Mouse (Mus musculus) gastrocnemius, postnatal 25 days (tissue): ENCODE data around the gene Zfp46. TPM values are rescaled to one million over a fixed set of nuclear protein-coding genes. Genes with fewer than 3 reads are reported as not detected.

Experiments used
- DNase-seq: peaks from one replicate; pipeline ENCODE4 v3.0.0; 2022
- long read RNA-seq, 2 experiments: library from polyadenylated mRNA; stranded (forward); transcript quantifications; one replicate each; pipeline ENCODE4 v2.0.0; 2021
- total RNA-seq, 2 experiments: library from RNA; stranded (reverse); gene quantifications; 1 replicate in 1 of 2; 2 replicates in 1 of 2; pipeline ENCODE4 v1.2.3; 2021

Gene Zfp46
- 10 to 100 TPM; 25.4 to 26.1 TPM for total RNA-seq
- long read RNA-seq, experiment 1, partial matches to known transcripts, result 0 of 3 reads
- long read RNA-seq, experiment 1, other reads (novel, unspliced or antisense), result 3 of 3 reads
- long read RNA-seq, experiment 2, partial matches to known transcripts, result 0 of 10 reads
- long read RNA-seq, experiment 2, other reads (novel, unspliced or antisense), result 10 of 10 reads

- DNase-seq, result peak; percentile 74
Measured at GRCm38 (mm10) chr4:136284455-136284854, at the start of gene Zfp46. Gene Zfp46 (plus strand): TSS chr4:136284683.

GRCm38 (mm10) chr4:136238669-136239068 lies 45.8 kb upstream of the Zfp46 start:
- DNase-seq, result no peak

DNA sequence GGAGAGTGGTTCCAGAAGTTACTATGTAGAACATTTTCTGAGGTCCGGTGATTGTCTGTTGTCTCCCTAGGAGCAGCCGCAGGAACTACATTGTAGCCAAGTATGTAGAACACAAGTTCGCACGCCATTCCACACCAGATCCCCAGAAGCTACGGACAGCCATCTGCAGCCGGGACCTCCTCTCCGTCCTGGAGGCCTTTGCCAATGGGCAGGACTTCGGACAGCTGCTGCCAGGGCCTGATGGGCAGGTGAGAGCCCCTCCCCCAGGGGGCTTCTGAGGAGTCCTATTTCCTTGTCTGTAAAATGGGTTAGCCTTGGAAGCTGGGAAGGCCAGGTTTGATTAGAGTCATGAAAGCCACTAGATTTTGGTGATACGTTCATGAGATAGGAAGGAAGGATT lies 45.4 kb upstream of the Zfp46 start:
- DNase-seq, result no peak

DNA sequence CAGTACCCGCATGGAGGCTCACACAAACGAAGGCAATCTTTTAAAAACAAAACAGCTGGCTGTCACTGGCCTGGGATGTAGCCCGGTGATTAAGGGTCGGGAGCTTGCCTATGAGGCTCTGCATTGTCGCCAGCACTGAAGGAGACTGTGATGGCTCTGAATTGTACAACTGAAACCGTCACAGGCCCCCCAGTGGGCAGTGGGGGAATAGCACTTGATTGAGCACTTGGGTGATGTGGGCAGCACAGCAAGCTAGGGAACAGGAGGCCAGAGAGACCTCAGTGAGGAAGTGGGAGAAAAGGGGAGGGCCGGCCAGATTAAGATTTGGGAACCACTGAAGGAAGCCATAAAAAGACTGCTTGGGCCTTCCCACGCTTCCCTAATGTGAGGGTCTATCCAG lies 44.9 kb upstream of the Zfp46 start:
- peak; percentile 78 for DNase-seq

GRCm38 (mm10) chr4:136240123-136240522 lies 44.4 kb upstream of the Zfp46 start:
- no peak for DNase-seq

DNA sequence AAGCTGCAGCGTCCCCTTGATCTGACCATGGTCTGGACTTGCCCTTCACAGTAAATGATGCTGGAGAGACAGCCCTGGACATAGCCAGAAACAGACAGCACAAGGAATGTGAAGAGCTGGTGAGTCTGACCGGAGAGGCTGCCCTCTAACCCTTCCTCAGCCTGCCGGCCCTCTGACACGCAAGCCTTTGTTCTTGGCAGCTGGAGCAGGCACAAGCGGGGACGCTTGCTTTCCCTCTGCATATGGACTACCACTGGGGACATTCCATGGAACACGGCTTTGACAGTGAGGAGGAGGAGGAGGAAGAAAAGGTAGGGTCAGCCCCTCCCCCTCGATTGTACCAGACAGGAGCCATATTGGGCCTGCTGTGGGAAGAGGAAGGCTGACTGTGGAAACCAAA lies 43.5 kb upstream of the Zfp46 start:
- DNase-seq, result no peak

- DNase-seq, result no peak
Measured at GRCm38 (mm10) chr4:136242065-136242703, 42.3 kb upstream of the Zfp46 start.

DNA sequence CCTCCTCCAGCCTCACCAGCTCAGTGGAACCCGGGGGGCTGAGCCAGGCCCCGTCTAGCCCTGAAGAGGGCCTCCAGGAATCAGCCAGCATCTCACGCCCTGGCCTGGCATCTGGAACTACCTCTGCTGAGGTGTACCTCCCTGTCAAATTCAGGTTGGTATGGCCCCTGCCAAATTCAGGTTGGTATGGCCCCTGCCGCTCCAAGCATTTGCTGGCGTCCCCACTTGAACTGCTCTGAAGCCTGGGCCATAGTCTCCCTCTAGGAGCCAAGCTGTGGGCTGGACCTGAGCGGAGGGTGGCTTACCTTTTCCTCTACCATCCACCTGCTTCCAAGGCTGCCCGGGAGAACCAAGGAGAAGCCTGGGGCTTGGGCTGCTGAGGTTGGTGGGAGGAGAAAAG lies 41.8 kb upstream of the Zfp46 start:
- DNase-seq, result no peak

GRCm38 (mm10) chr4:136244208-136244607 lies 40.3 kb upstream of the Zfp46 start:
- no peak for DNase-seq

DNA sequence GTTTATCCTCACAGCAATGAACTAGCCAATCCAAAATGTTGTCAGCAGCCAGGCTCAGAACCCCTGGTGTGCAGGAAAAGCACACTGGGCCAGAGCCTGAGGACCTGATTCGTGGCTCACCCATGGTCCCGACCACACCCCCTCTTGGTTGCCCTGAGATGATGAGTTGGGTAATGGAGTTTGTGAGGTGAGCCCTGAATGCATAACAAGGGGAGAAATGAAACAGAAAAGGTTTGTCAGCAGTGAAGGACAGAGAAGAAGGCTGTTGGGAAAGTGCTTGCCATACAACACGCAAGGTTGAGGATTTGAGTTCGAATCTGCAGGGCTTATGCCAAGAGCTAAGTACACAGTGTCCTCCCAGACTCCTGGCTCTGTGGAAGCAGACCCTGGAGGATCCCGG lies 38.8 kb upstream of the Zfp46 start:
- DNase-seq, result no peak

DNA sequence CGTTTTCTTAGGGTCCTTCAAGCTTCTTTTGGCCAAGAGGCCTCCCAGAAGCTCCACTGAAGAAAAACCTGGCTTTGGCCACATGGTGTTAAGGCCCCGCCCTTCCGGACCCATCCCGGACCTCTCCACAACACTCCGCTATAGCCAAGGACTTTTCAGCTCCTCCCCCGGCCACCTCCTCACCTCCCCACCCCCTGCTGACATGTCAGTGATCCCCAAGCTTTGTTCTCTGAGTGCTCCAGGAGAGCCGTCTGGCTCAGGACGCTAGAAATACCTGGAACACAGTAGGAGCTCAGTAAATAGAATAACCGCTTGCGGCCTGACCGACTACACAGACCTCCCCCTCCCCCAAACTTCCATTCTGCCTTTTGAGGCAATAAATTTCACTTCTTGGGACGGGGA lies 37.9 kb upstream of the Zfp46 start:
- DNase-seq, result no peak

DNA sequence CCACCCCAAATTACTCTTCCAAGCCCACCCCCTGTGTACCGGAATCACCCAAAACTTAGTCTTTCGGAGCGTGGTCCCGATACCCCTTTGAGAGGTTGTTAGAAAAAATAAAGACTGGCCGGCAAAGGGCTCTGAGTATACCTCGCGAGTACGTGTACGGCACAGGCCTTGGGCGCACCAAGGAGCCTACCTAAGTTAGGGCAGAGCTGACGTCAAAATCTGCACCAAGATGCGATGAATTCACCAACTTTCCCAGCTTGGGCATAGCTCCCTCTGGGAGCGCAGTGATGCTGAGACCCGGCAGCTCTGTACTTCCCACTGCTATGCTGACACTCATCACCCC lies 37.1 kb upstream of the Zfp46 start:
- DNase-seq, result no peak

DNA sequence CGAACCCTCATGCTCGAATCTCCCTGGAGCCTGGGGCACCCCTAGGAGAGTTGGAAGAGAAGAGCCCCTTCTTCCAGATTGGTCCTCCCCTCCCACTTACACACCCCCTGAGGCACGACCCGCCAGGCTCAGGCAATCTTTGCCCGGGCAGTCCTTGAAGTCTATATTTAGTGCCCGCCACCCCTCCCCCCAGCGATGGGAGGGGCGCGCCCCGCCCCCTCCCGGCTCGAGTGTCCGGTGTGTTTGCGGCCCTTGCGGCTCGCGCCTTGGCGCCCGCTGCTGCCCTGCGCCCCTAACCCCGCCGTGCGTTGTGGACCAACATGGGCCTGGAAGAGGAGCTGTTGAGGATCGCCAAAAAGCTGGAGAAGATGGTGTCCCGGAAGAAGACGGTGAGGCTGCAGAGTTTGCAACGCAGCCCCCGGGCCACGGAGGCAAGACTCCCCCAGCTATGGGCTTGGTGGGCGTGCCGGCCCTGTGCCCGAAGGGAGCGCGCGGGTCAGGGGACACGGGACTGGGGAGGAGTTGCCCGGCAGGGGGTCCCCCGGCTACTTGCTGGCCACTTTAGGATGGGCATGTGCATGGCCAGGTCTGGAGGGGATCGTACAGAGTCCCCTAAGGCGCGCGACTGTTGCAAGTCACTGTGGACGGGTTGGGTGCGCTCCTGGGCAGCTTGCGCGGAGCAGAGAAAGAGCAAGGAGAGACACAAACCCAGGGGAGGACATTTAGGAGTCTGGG lies 36.6 kb upstream of the Zfp46 start, which contains the start of gene Tcea3:
Tcea3 (plus strand) TSS at position 1 of the 735 bp plus-strand sequence.
- DNase-seq, result peak; percentile 83

- DNase-seq, result peak; percentile 72
Measured at GRCm38 (mm10) chr4:136248464-136249331, 35.8 kb upstream of the Zfp46 start.

GRCm38 (mm10) chr4:136249332-136249647 lies 35.2 kb upstream of the Zfp46 start:
- no peak for DNase-seq

GRCm38 (mm10) chr4:136249780-136250179 lies 34.7 kb upstream of the Zfp46 start:
- peak; percentile 79 for DNase-seq

DNA sequence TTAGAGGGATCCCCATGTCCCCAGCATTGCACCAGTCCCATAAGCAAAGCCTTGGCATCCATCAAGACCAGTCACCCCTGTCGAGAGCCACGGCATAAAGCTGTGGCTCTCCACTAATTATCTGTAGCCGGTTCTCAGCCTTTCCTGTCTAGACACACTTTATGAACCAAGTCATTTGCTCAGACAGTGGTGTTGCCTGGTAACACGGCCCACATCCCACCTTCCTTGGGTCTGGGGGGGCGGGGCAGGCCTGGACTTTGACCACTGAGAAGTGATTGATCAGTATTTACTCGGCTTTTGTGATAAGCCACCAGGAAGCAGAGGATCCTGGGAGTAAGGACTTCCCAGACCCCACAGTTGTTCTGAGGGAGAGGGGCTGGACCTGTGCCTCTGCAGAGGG lies 28.6 kb upstream of the Zfp46 start:
- no peak for DNase-seq

DNA sequence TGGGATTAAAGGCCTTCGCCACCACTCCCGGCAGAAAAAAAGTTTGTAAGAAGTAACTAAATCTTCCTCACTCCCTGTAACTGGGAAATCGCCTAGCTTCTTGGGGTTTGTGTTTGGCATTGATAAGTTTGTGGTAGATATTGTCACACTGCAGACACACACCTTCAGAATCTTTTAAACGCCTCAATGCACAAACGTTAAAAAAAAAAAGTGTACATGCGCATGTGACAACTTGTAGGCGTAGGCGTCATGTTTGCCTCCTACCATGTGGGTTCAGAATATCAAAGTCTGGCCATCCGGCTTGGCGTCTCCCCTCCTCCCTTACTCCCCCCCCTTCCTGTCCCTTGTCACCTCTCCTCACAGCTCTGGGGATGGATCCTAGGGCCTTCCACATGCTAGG lies 27.8 kb upstream of the Zfp46 start:
- no peak for DNase-seq

DNA sequence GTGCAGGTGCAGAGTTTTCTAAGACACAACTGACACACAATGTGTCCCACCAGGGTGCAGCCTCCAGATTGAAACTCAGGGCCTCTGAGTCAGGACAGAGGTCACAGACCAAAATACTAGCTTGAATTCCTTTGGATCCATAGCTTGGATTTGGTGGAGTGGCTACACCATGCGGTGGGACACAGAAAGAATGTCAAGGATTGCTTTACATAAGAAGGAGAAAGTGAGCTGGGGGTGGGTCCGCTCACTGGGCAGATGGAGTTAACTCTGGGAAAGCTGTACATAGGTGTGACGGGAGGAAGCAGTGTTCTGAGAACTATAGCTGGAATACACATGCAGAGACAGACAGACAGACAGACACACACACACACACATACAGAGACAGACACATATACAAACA lies 24.6 kb upstream of the Zfp46 start:
- no peak for DNase-seq

- DNase-seq, result peak; percentile 83
Measured at GRCm38 (mm10) chr4:136260491-136261180, 23.8 kb upstream of the Zfp46 start.

GRCm38 (mm10) chr4:136261912-136262311 lies 22.6 kb upstream of the Zfp46 start:
- no peak for DNase-seq

- no peak for DNase-seq
Measured at GRCm38 (mm10) chr4:136263555-136263954, 20.9 kb upstream of the Zfp46 start.
